Mouse (Mus musculus) intestine, embryonic 16.5 days (tissue): Measurements from ENCODE around the gene Zmynd8. TPM values are rescaled to one million over a fixed set of nuclear protein-coding genes. Genes with fewer than 3 reads are reported as not detected.

Source experiments
- ATAC-seq: fragments of 200-750 bp; cut with Nextera tagmentation; 2 replicates; pipeline ENCODE4 v1.8.0; 2017; ENCODE audit warnings: moderate TSS enrichment, moderate library complexity
- H3K27ac ChIP-seq: fragments of 300-500 bp; sonication (generic); 2 replicates; pipeline ENCODE4 v1.5.1; 2014; ENCODE audit warnings: mild to moderate bottlenecking, low read length
- H3K27me3 ChIP-seq: fragments of 300-500 bp; sonication (generic); replicated peaks from 2 replicates; pipeline ENCODE4 v1.6.1; 2014; ENCODE audit warnings: low read length, control low read depth, mixed read lengths; ENCODE audit not compliant: control insufficient read depth, insufficient read depth
- H3K36me3 ChIP-seq: fragments of 300-500 bp; sonication (generic); 2 replicates; pipeline ENCODE4 v1.6.1; 2014; ENCODE audit warnings: low read length, control low read depth; ENCODE audit not compliant: control insufficient read depth, insufficient read depth
- H3K4me1 ChIP-seq: fragments of 300-500 bp; sonication (generic); 2 replicates; pipeline ENCODE4 v1.6.1; 2014; ENCODE audit warnings: low read length, control low read depth, mixed read lengths; ENCODE audit not compliant: control insufficient read depth, insufficient read depth
- H3K4me2 ChIP-seq: fragments of 300-500 bp; sonication (generic); 2 replicates; pipeline ENCODE4 v1.6.1; 2014; ENCODE audit warnings: low read depth, low read length, control low read depth
- H3K4me3 ChIP-seq: fragments of 300-500 bp; sonication (generic); 2 replicates; pipeline ENCODE4 v1.5.1; 2014; ENCODE audit warnings: mild to moderate bottlenecking, low read length
- H3K9ac ChIP-seq: fragments of 300-500 bp; sonication (generic); 2 replicates; pipeline ENCODE4 v1.6.1; 2014; ENCODE audit warnings: low read depth, low read length
- H3K9me3 ChIP-seq: fragments of 300-500 bp; sonication (generic); 2 replicates; pipeline ENCODE4 v1.6.1; 2016; ENCODE audit warnings: low read length, control low read depth; ENCODE audit not compliant: control insufficient read depth
- WGBS: fragments of 180-500 bp; shearing (Covaris S2); extraction: QIAGEN DNeasy Blood & Tissue Kit; methylation state at CpG from one replicate; pipeline ENCODE4 v1.1.7; 2014; 5-methylcytosine and 5-hydroxymethylcytosine counted together
- microRNA-seq: library from miRNA; unstranded; fragments of <30 nt; microRNA quantifications from one replicate; pipeline ENCODE4, GENCODE M21; 2016
- polyA plus RNA-seq: library from polyadenylated mRNA; unstranded; fragments of >200 nt; fragmentation: Nextera tagmentation; extraction: Ambion mirVana; gene quantifications from 2 replicates; pipeline ENCODE4 v1.2.1, GENCODE M21; 2015

Gene Zmynd8
- polyA plus RNA-seq, 1 experiment from 2014 or later: 61.6 TPM

- peaks cover 8% of the 10 kb centered on the region for H3K27me3 ChIP-seq
- no peaks in the 10 kb centered on the region for H3K9me3 ChIP-seq
- peaks cover 10% of the 10 kb centered on the region for H3K4me1 ChIP-seq
- H3K4me3 ChIP-seq: no peak overlapping the region
- H3K27ac ChIP-seq: no peak overlapping the region
- 0 out of 2 replicates have a peak overlapping the region, but pooled peaks have one; percentile 2 for H3K4me2 ChIP-seq
- 27% methylated on average over 21 of the region's 21 CpGs for WGBS
- ATAC-seq: no peak
- H3K9ac ChIP-seq: no peak overlapping the region
- no peaks in the 10 kb centered on the region for H3K36me3 ChIP-seq
Measured at GRCm38 (mm10) chr2:165742210-165742786, 156.5 kb downstream of the Zmynd8 start.

- no peak overlapping the region for H3K27ac ChIP-seq
- no peaks in the 10 kb centered on the region for H3K9me3 ChIP-seq
- H3K4me2 ChIP-seq: no peak overlapping the region
- 31% methylated on average over 11 of the region's 11 CpGs for WGBS
- no peaks in the 10 kb centered on the region for H3K36me3 ChIP-seq
- H3K4me1 ChIP-seq: peaks cover 10% of the 10 kb centered on the region
- no peak for ATAC-seq
- peaks cover 8% of the 10 kb centered on the region for H3K27me3 ChIP-seq
- no peak overlapping the region for H3K9ac ChIP-seq
- H3K4me3 ChIP-seq: no peak overlapping the region
Measured at GRCm38 (mm10) chr2:165741526-165742050, 157.2 kb downstream of the Zmynd8 start.

- Histone ChIP-seq H3K36me3 (no peaks in the 10 kb centered on the region), H3K27ac (no peak overlapping the region), H3K9ac (no peak overlapping the region), H3K27me3 (peaks cover 8% of the 10 kb centered on the region), H3K4me1 (peaks cover 10% of the 10 kb centered on the region), H3K4me3 (no peak overlapping the region), H3K9me3 (no peaks in the 10 kb centered on the region), H3K4me2 (no peak overlapping the region)
- no peak for ATAC-seq
- WGBS: 13% methylated on average over 9 of the region's 9 CpGs
Measured at GRCm38 (mm10) chr2:165740982-165741381, 157.8 kb downstream of the Zmynd8 start.

GRCm38 (mm10) chr2:165740381-165740780, 158.4 kb downstream of the Zmynd8 start:
- Histone ChIP-seq H3K36me3 (no peaks in the 10 kb centered on the region), H3K27me3 (peaks cover 8% of the 10 kb centered on the region; the same call in 1 of the 2 replicates), H3K4me3 (no peak overlapping the region), H3K4me1 (peaks cover 10% of the 10 kb centered on the region), H3K9ac (no peak overlapping the region), H3K9me3 (no peaks in the 10 kb centered on the region), H3K27ac (no peak overlapping the region), H3K4me2 (no peak overlapping the region)
- ATAC-seq: no peak
- 59% methylated on average over 5 of the region's 5 CpGs for WGBS

DNA sequence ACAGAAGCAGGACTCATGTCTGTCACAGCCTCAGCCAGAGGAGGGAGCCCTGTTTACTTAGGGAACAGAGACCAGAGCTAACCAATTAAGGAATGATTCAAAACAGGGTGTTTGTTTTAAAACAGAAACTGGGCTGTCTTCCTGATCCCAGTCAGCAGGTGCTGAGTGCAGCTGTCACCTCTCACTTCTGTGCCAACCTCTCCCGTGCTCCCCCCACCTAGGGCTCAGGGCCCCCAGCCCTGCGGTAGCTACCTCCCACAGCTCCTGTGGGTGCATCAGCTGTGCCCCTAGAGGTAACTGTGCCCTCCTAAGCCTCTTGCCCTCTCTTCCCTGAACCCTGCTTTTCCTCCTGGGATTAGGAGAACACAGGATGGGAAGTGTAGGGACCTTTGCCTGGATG, 162.5 kb downstream of the Zmynd8 start:
- Histone ChIP-seq H3K36me3 (no peaks in the 10 kb centered on the region), H3K27ac (no peak overlapping the region), H3K9me3 (no peaks in the 10 kb centered on the region), H3K4me2 (no peak overlapping the region), H3K9ac (peak overlapping the region; percentile 21; the same call in 1 of the 2 replicates), H3K27me3 (peaks cover 4% of the 10 kb centered on the region; the same call in 1 of the 2 replicates), H3K4me3 (no peak overlapping the region), H3K4me1 (peaks cover 2% of the 10 kb centered on the region; the same call in 1 of the 2 replicates)
- WGBS: 58% methylated on average over 2 of the region's 2 CpGs
- ATAC-seq: no peak

Small RNA genes lying within 50 kb of the gene (microRNA-seq; reads per million reads assigned to microRNA genes)
- not detected for gene Gm22692

Other genes with a start within 250 kb of the Zmynd8 start
- gene Ncoa3, start 93.6 kb upstream of the Zmynd8 start, polyA plus RNA-seq: 8.7 and 9.5 TPM in 2 replicates